Mouse (Mus musculus) retina, adult 2 months (tissue): Measurements from ENCODE around the gene Mis18a.

Experiments
- DNase-seq: peaks from one replicate; pipeline ENCODE4 v3.0.0-alpha.2; 2012; ENCODE audit warnings: low read depth, low spot score

Mis18a gene

DNA sequence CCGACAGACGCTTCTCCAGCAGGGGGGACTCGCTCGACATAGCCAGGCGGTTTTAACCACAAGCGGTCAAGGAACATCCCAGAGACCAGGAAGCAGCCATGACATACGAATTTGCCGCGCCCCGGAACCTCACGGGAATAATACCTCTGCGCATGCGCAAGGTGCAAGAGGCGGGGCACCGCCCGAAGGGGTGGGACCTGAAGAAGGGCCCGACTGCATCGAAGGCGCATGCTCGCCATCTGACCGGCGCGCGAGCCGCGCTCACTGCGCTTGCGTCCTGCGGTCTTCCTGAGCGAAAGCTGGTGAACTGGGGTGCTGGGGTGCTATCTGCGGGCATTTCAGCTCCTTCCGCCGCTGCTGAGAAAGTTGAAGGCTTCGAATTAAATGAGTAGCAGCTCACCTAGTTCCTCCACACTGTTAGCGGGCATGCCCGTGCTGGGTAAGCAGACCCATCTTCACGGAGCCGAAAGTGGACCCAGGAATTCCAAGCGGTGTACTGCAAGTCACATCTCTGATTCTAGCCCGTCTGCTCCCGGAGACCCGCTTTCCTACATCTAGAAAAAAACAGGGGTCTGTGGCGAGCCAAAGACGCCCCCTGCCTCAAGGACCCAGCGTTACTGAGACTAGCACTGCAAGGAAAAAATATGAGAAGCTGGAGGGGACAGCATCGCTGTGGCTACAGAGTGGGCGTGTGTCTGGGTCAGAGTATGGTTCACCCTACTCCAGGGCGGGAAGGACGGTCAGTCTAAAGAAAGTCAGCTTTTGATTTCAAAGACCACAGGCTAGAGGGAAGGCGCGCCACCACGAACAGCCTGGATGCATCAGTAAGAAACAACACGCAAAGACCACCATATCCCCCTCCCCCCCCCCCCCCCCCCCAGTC, at the start of gene Mis18a:
Gene Mis18a (minus strand): TSS at position 172 of the 883 bp plus-strand sequence.
- peak; percentile 91 for DNase-seq

GRCm38 (mm10) chr16:90775946-90776520, 48.8 kb upstream of the Mis18a start:
- DNase-seq, result no peak

GRCm38 (mm10) chr16:90774646-90775045, 47.4 kb upstream of the Mis18a start:
- DNase-seq, result no peak

- DNase-seq, result no peak
Measured at GRCm38 (mm10) chr16:90774216-90774615, 47.0 kb upstream of the Mis18a start.

DNA sequence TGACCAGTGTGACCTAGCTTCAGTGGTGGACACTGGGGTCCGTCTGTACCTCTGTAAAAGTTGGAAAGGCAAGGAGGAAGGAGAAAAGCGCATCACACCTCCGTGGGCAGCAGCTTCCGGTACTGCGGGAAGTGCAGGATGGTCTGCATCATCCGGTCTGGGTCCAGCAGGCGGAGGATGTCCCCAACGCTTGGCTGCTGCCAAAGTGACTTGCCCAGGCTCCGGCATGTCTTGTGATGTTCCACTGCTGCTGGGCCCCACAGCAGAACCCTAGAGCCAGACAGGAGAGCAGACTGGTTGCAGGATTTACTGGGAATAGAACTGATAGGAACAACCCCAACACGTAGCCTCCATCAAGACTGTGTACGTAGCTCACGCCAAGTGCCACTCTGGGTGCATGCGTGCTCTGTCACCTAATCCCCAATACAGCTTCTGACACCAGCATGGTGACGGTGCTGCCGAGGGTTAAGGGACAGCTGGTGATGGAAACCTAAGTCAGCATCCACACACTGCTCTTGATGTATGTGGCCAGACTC, 39.8 kb upstream of the Mis18a start:
- DNase-seq, result no peak

- no peak for DNase-seq
Measured at GRCm38 (mm10) chr16:90765195-90765877, 38.1 kb upstream of the Mis18a start.

DNA sequence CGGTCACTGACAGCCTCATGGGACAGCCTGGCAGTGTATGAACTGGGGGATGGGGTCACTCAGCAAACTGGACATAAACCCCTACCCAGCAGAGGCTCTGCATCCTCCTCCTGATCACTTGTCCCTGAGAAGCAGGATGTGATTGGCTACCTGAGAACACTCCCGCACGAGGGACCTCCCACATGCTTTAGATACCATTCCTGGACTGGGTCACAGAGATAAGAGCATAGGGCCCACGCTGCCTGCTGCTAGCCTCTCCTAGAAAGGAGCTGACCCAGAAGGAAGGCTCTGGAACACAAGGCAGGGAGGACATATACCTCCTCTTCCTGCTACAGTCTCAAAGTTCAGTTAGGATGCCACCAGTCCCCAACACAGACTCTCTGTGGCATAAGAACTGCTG, 33.3 kb upstream of the Mis18a start:
- DNase-seq, result no peak

GRCm38 (mm10) chr16:90759335-90759734, 32.1 kb upstream of the Mis18a start:
- DNase-seq, result no peak

DNA sequence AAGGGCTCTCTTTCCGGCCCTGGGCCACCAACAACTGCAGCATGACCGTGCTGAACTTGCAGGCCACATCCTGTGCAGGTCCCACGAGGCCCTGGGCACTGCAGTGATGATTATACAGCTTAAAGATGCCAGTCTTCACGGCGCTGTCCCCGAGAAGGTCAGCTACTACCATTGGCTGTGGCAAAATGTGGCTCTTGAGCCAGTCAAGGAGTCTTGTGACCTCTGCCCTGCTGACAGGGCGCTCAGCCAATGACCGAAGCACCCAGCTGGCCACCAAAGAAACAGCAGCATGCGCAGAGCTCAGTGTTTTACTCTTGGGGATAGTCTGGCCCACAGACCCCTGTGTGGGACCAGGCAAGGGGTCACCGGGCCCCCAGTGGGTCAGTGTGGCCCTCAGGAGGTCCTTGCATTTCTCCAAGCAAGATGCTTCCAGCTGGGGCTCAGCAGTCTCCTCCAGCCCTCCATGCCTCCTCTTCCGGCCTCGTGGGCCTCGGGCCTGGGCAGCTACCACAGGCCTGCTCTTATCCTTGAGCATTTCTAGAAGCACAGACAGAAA, 26.3 kb upstream of the Mis18a start:
- DNase-seq, result no peak

GRCm38 (mm10) chr16:90748169-90748568, 21.0 kb upstream of the Mis18a start:
- no peak for DNase-seq

DNA sequence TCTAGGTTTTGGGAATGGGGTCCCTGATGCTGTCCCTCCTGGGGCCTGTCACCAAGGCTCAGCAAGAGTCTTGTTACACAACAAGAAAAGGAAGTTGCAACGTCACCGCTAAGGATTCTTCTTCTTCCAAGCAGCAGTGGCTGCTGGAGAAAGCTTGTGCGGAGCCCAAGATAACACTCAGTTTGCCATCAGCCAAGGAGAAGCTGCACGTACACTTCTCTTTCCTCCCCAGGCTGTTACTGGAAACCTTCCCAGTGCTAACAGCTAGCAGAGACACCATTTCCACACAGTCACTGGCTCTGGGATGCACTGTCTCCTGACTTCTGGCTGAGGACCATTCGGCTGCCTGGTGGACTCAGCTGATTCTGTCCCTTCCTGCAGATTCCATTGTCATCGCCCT, 19.9 kb upstream of the Mis18a start:
- DNase-seq, result no peak

GRCm38 (mm10) chr16:90738092-90738956, 11.1 kb upstream of the Mis18a start, which contains the start of gene Mrap:
Mrap (plus strand) TSS chr16:90738207.
- no peak for DNase-seq

GRCm38 (mm10) chr16:90736672-90737270, 9.6 kb upstream of the Mis18a start:
- DNase-seq, result no peak

- no peak for DNase-seq
Measured at GRCm38 (mm10) chr16:90735611-90736010, 8.4 kb upstream of the Mis18a start.

DNA sequence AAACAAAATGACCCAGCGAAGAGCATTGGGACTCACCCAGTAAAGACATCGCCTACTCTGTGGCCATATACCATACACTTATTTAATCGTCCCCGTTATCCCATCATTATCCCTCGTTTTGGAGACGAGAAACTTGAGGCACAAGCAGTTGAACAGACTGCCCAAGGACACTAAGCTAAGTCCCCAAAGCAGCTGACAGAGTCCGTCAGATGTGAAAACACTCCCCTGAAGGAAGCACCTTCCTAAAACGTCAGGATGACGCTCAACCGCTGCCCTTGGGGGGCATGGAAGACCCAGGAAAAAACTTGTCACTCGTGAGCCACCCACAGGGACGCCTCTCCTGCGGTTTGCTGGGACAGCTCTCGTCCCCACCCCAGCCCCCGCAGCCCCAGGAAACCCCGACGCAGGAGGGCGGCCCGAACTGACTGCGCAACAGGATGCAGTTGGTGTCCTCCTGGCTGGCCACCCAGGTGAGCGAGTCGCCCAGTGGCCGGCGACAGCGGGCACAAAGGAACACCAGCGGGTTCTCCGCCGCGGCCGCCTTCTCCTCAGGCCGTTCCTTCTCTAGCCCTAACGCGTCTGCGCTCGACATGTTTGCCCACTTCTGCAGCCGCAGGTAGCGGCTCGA, 490 bp downstream of the Mis18a start:
- DNase-seq, result no peak

- no peak for DNase-seq
Measured at GRCm38 (mm10) chr16:90724051-90724450, 3.2 kb downstream of the Mis18a start.

GRCm38 (mm10) chr16:90710313-90710712, 16.9 kb downstream of the Mis18a start:
- DNase-seq, result no peak

DNA sequence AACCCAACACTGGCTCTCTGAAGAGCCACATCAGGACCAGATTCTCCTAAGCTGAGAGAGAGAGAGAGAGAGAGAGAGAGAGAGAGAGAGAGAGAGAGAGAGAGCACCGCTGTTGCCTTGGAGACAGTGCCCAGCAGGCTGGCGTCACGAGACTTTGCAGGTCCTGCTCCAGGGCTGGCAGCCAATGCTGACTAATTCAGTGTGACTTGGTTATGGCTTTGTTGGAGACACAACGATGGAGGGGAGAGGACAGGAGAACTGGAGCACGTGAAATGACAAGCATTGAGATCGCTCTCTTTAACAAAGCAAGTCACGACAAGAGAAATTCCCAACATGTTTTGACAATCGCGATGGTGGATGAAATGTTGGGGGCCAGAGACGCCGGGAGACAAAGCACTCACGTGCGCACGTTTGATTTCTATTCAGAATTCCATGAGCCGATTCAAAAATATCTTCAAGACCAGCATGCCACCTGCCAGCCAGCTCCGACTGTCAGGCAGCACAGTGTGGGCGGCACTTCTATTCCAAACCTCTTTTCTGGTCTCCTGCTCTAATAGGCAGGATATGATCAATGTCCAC, 17.4 kb downstream of the Mis18a start:
- peak; percentile 34 for DNase-seq

GRCm38 (mm10) chr16:90706279-90706678, 20.9 kb downstream of the Mis18a start:
- no peak for DNase-seq
